Mouse (Mus musculus) cortical plate, adult 2 months (tissue): Measurements from ENCODE around the gene Cdh15.
A peak's percentile ranks its signal among the peaks of the same experiment; 100 is the strongest.

Experiments used
- CTCF ChIP-seq: fragments of 200-500 bp; IDR thresholded peaks from 2 replicates; pipeline ENCODE4 v1.5.1; 2011; ENCODE audit warnings: mild to moderate bottlenecking, control low read depth, low read length; ENCODE audit not compliant: insufficient read depth; ENCODE audit errors: extremely low read depth
- POLR2A ChIP-seq: fragments of 200-500 bp; IDR thresholded peaks from 2 replicates; pipeline ENCODE4 v1.6.1; 2011; ENCODE audit warnings: mild to moderate bottlenecking, low read length, control low read depth; ENCODE audit not compliant: insufficient read depth; ENCODE audit errors: extremely low read depth

DNA sequence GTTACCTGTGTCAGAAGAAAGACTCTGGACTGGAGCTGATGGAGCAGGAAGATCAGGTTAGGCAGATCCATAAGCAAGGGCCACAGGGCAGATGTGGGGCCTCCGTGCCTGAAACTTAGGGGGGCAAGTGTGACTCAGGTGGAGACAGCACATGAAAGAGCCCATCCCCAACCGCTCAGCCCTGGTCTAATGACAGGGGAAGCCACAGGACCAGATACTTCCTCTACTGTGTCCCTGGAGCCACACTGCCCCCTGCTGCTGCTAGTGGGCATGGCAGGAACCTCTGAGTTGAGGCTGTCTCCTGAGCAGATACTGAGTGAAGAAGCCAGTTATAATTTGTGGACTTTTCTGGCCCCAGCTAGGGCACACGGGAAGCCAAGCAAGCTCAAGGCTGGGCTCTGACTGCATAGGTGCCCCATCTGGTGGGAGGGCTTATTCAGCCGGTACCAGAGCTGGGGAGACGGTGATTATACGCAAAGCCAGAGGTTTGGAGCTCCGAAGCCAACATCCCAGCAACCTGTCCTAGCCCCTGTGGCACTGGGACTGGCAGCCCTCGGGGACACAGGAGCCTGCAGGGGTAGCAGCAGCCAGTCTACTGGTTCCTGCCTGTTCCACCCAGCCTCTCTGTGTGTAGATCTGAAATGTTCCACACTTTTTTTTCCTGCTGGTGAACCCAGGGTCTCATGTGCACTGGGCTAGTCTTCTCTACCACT is 17.3 kb upstream of the Cdh15 start:
- TF ChIP-seq CTCF (peak; percentile 99), POLR2A (no peak)
